Mouse (Mus musculus): ENCODE data around the gene Ldhal6b. TPM values are rescaled to one million over a fixed set of nuclear protein-coding genes. Genes with fewer than 3 reads are reported as not detected.

Gene Ldhal6b
- polyA plus RNA-seq, 1 experiment: 1.3 TPM

- TF ChIP-seq EP300 (IDR thresholded peaks at IDR 0.05; ENCODE audit: insufficient read depth, low read depth, low read length) (no peak), POLR2A (IDR thresholded peaks at IDR 0.05; ENCODE audit: insufficient read depth, low read length) (no peak), CTCF (IDR thresholded peaks at IDR 0.05; ENCODE audit: low read depth, low read length) (no peak)
- H3K9ac ChIP-seq (ENCODE audit: low read depth, poor library complexity, severe bottlenecking): no peak overlapping the region
- H3K4me3 ChIP-seq (ENCODE audit: low read depth, low read length): no peak overlapping the region
- H3K27me3 ChIP-seq (ENCODE audit: control insufficient read depth, insufficient read depth, low read length, poor library complexity, severe bottlenecking): no peaks in the 10 kb centered on the region
- peaks cover 4% of the 10 kb centered on the region for H3K4me1 ChIP-seq (ENCODE audit: control insufficient read depth, insufficient read depth, low read length)
- no peaks in the 10 kb centered on the region for H3K36me3 ChIP-seq (ENCODE audit: control insufficient read depth, insufficient read depth, low read length, poor library complexity, severe bottlenecking)
- H3K27ac ChIP-seq (ENCODE audit: insufficient read depth, low read length): no peak overlapping the region
- H3K9me3 ChIP-seq (replicated peaks; ENCODE audit: control insufficient read depth, insufficient read depth, low read length, poor library complexity, severe bottlenecking): no peaks in the 10 kb centered on the region
Observed at GRCm38 (mm10) chr17:5400435-5401090, 18.0 kb downstream of the Ldhal6b start.

- TF ChIP-seq POLR2A (IDR thresholded peaks at IDR 0.05; ENCODE audit: insufficient read depth, low read length) (no peak), CTCF (IDR thresholded peaks at IDR 0.05; ENCODE audit: low read depth, low read length) (peak; percentile 96)
- no peak overlapping the region for H3K27ac ChIP-seq (ENCODE audit: insufficient read depth, low read length)
- no peak overlapping the region for H3K9ac ChIP-seq (ENCODE audit: low read depth, poor library complexity, severe bottlenecking)
- H3K9me3 ChIP-seq (replicated peaks; ENCODE audit: control insufficient read depth, insufficient read depth, low read length, poor library complexity, severe bottlenecking): peaks cover 4% of the 10 kb centered on the region; the same call in 1 of the 2 replicates
- peaks cover 2% of the 10 kb centered on the region for H3K4me1 ChIP-seq (ENCODE audit: control insufficient read depth, insufficient read depth, low read length)
- no peak overlapping the region for H3K4me3 ChIP-seq (ENCODE audit: low read depth, low read length)
- H3K36me3 ChIP-seq (ENCODE audit: control insufficient read depth, insufficient read depth, low read length, poor library complexity, severe bottlenecking): no peaks in the 10 kb centered on the region
- H3K27me3 ChIP-seq (ENCODE audit: control insufficient read depth, insufficient read depth, low read length, poor library complexity, severe bottlenecking): no peaks in the 10 kb centered on the region
Observed at GRCm38 (mm10) chr17:5397148-5398007, 21.2 kb downstream of the Ldhal6b start.

- Histone ChIP-seq H3K9ac (ENCODE audit: low read depth, poor library complexity, severe bottlenecking) (no peak overlapping the region), H3K36me3 (ENCODE audit: control insufficient read depth, insufficient read depth, low read length, poor library complexity, severe bottlenecking) (no peaks in the 10 kb centered on the region), H3K27ac (ENCODE audit: insufficient read depth, low read length) (no peak overlapping the region), H3K27me3 (ENCODE audit: control insufficient read depth, insufficient read depth, low read length, poor library complexity, severe bottlenecking) (no peaks in the 10 kb centered on the region), H3K4me3 (ENCODE audit: low read depth, low read length) (no peak overlapping the region), H3K4me1 (ENCODE audit: control insufficient read depth, insufficient read depth, low read length) (peaks cover 2% of the 10 kb centered on the region), H3K9me3 (replicated peaks; ENCODE audit: control insufficient read depth, insufficient read depth, low read length, poor library complexity, severe bottlenecking) (peaks cover 4% of the 10 kb centered on the region; the same call in 1 of the 2 replicates)
- TF ChIP-seq CTCF (IDR thresholded peaks at IDR 0.05; ENCODE audit: low read depth, low read length) (no peak), EP300 (IDR thresholded peaks at IDR 0.05; ENCODE audit: insufficient read depth, low read depth, low read length) (no peak), POLR2A (IDR thresholded peaks at IDR 0.05; ENCODE audit: insufficient read depth, low read length) (no peak)
Observed at GRCm38 (mm10) chr17:5396213-5396612, 22.4 kb downstream of the Ldhal6b start.

GRCm38 (mm10) chr17:5395454-5396205 lies 22.9 kb downstream of the Ldhal6b start:
- Histone ChIP-seq H3K9ac (ENCODE audit: low read depth, poor library complexity, severe bottlenecking) (no peak overlapping the region), H3K9me3 (replicated peaks; ENCODE audit: control insufficient read depth, insufficient read depth, low read length, poor library complexity, severe bottlenecking) (peaks cover 4% of the 10 kb centered on the region; the same call in 1 of the 2 replicates), H3K4me3 (ENCODE audit: low read depth, low read length) (no peak overlapping the region), H3K36me3 (ENCODE audit: control insufficient read depth, insufficient read depth, low read length, poor library complexity, severe bottlenecking) (no peaks in the 10 kb centered on the region), H3K4me1 (ENCODE audit: control insufficient read depth, insufficient read depth, low read length) (peaks cover under 1% of the 10 kb centered on the region), H3K27me3 (ENCODE audit: control insufficient read depth, insufficient read depth, low read length, poor library complexity, severe bottlenecking) (no peaks in the 10 kb centered on the region), H3K27ac (ENCODE audit: insufficient read depth, low read length) (no peak overlapping the region)
- TF ChIP-seq POLR2A (IDR thresholded peaks at IDR 0.05; ENCODE audit: insufficient read depth, low read length): no peak
- no peak for TF ChIP-seq EP300 (IDR thresholded peaks at IDR 0.05; ENCODE audit: insufficient read depth, low read depth, low read length)
- no peak for TF ChIP-seq CTCF (IDR thresholded peaks at IDR 0.05; ENCODE audit: low read depth, low read length)

GRCm38 (mm10) chr17:5390682-5391081 lies 27.9 kb downstream of the Ldhal6b start:
- TF ChIP-seq CTCF (IDR thresholded peaks at IDR 0.05; ENCODE audit: low read depth, low read length) (no peak), POLR2A (IDR thresholded peaks at IDR 0.05; ENCODE audit: insufficient read depth, low read length) (no peak), EP300 (IDR thresholded peaks at IDR 0.05; ENCODE audit: insufficient read depth, low read depth, low read length) (no peak)
- no peaks in the 10 kb centered on the region for H3K27me3 ChIP-seq (ENCODE audit: control insufficient read depth, insufficient read depth, low read length, poor library complexity, severe bottlenecking)

More at GRCm38 (mm10) chr17:5390682-5391081, 27.9 kb downstream of the Ldhal6b start:
- Histone ChIP-seq H3K9me3 (replicated peaks; ENCODE audit: control insufficient read depth, insufficient read depth, low read length, poor library complexity, severe bottlenecking) (peaks cover 4% of the 10 kb centered on the region; the same call in 1 of the 2 replicates), H3K27ac (ENCODE audit: insufficient read depth, low read length) (no peak overlapping the region), H3K4me3 (ENCODE audit: low read depth, low read length) (no peak overlapping the region), H3K36me3 (ENCODE audit: control insufficient read depth, insufficient read depth, low read length, poor library complexity, severe bottlenecking) (no peaks in the 10 kb centered on the region), H3K9ac (ENCODE audit: low read depth, poor library complexity, severe bottlenecking) (no peak overlapping the region), H3K4me1 (ENCODE audit: control insufficient read depth, insufficient read depth, low read length) (peaks cover 3% of the 10 kb centered on the region)

Measured in ES-Bruce4 (cell line).